Mouse (Mus musculus): ENCODE data around the gene Trmt13. TPM values are rescaled to one million over a fixed set of nuclear protein-coding genes. Genes with fewer than 3 reads are reported as not detected.

Gene Trmt13
- 22.8 and 23.3 TPM in 2 replicates for total RNA-seq (2012; rRNA removed)

GRCm38 (mm10) chr3:116614295-116614892, at the start of gene Trmt13:
Gene Trmt13, minus strand, starts transcription at chr3:116614587.
- DNase-seq (ENCODE audit: low read depth, low spot score), result no peak
- Histone ChIP-seq H3K36me3 (ENCODE audit: control insufficient read depth, insufficient read depth, low read length, poor library complexity, severe bottlenecking) (peaks cover 15% of the 10 kb centered on the region), H3K4me1 (ENCODE audit: control insufficient read depth in 2 of 2, insufficient read depth in 2 of 2, low read length in 2 of 2, poor library complexity in 1 of 2) (no peaks in the 10 kb centered on the region), H3K9ac (ENCODE audit: insufficient read depth, low read depth, low read length, poor library complexity, severe bottlenecking) (no peak within 1 kb of the TSS), H3K9me3 (ENCODE audit: control insufficient read depth, insufficient read depth, low read depth, low read length) (no peaks in the 10 kb centered on the region; the same call in 1 of the 2 replicates), H3K27ac (ENCODE audit: insufficient read depth, low read depth, low read length, poor library complexity, severe bottlenecking) (no peak within 1 kb of the TSS), H3K4me3 (ENCODE audit: insufficient read depth in 1 of 2, low read depth in 1 of 2, low read length in 2 of 2, poor library complexity in 1 of 2, severe bottlenecking in 1 of 2) (no peak within 1 kb of the TSS)
- in situ Hi-C loops (cut with MboI; ENCODE audit: low sequenced_read_pairs in 2 of 2, unreplicated experiment in 2 of 2), result no loop called here
- TF ChIP-seq ZNF384 (IDR thresholded peaks at IDR 0.05; ENCODE audit: low read depth, low read length) (no peak), CHD2 (IDR thresholded peaks at IDR 0.05; ENCODE audit: low read depth, low read length) (no peak), MAFK (IDR thresholded peaks at IDR 0.05; ENCODE audit: insufficient read depth, low read depth, low read length) (no peak), HCFC1 (IDR thresholded peaks at IDR 0.05; ENCODE audit: borderline replicate concordance, insufficient read depth, low read length) (no peak), ZC3H11A (IDR thresholded peaks at IDR 0.05; ENCODE audit: borderline replicate concordance, low read depth, low read length) (no peak)

DNA sequence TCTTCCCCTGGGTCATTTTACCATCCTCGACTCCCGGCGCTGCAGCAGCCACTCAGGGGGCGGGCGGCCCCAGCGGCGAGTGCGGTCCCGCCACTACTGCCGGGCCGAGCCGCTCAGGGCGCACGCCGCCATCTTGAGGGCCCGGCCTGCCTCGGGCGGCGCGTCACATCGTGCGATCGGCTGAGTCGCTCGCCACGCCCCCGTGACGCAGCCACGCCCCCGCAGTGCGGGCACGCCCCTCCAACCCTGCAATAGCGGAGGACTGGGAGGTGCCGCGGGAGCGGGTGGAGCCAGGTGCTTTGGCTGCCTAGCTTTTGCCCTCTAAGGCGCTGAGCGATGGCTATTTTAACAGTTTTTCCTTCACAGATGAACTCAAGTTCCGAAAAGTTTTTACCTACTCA, 48.1 kb upstream of the Trmt13 start, which contains the start of gene Mfsd14a:
Mfsd14a (minus strand) TSS at position 215 of the 401 bp plus-strand sequence.
- Histone ChIP-seq H3K27ac (ENCODE audit: insufficient read depth, low read depth, low read length, poor library complexity, severe bottlenecking) (peak within 1 kb of the TSS; percentile 82), H3K9me3 (ENCODE audit: control insufficient read depth, insufficient read depth, low read depth, low read length) (no peaks in the 10 kb centered on the region), H3K36me3 (ENCODE audit: control insufficient read depth, insufficient read depth, low read length, poor library complexity, severe bottlenecking) (no peaks in the 10 kb centered on the region), H3K4me1 (ENCODE audit: control insufficient read depth in 2 of 2, insufficient read depth in 2 of 2, low read length in 2 of 2, poor library complexity in 1 of 2) (peaks cover 12 to 20% of the 10 kb centered on the region in 2 experiments), H3K4me3 (ENCODE audit: insufficient read depth in 1 of 2, low read depth in 1 of 2, low read length in 2 of 2, poor library complexity in 1 of 2, severe bottlenecking in 1 of 2) (peak within 1 kb of the TSS; percentile 93 to 97), H3K9ac (ENCODE audit: insufficient read depth, low read depth, low read length, poor library complexity, severe bottlenecking) (peak within 1 kb of the TSS; percentile 98)
- no peak for TF ChIP-seq CHD2 (IDR thresholded peaks at IDR 0.05; ENCODE audit: low read depth, low read length)
- TF ChIP-seq ZNF384 (IDR thresholded peaks at IDR 0.05; ENCODE audit: low read depth, low read length), result no peak
- no peak for TF ChIP-seq MAFK (IDR thresholded peaks at IDR 0.05; ENCODE audit: insufficient read depth, low read depth, low read length)
- TF ChIP-seq HCFC1 (IDR thresholded peaks at IDR 0.05; ENCODE audit: borderline replicate concordance, insufficient read depth, low read length), result no peak
- TF ChIP-seq ZC3H11A (IDR thresholded peaks at IDR 0.05; ENCODE audit: borderline replicate concordance, low read depth, low read length), result no peak
- in situ Hi-C loops (cut with MboI; ENCODE audit: low sequenced_read_pairs in 2 of 2, unreplicated experiment in 2 of 2), result no loop called here
- peak; percentile 85 for DNase-seq (ENCODE audit: low read depth, low spot score)

GRCm38 (mm10) chr3:116661870-116662414, 47.6 kb upstream of the Trmt13 start:
- DNase-seq (ENCODE audit: low read depth, low spot score), result no peak
- in situ Hi-C loops (cut with MboI; ENCODE audit: low sequenced_read_pairs in 2 of 2, unreplicated experiment in 2 of 2), result no loop called here
- no peak for TF ChIP-seq HCFC1 (IDR thresholded peaks at IDR 0.05; ENCODE audit: borderline replicate concordance, insufficient read depth, low read length)
- no peak for TF ChIP-seq ZNF384 (IDR thresholded peaks at IDR 0.05; ENCODE audit: low read depth, low read length)
- no peak for TF ChIP-seq MAFK (IDR thresholded peaks at IDR 0.05; ENCODE audit: insufficient read depth, low read depth, low read length)
- TF ChIP-seq ZC3H11A (IDR thresholded peaks at IDR 0.05; ENCODE audit: borderline replicate concordance, low read depth, low read length), result no peak
- no peak for TF ChIP-seq CHD2 (IDR thresholded peaks at IDR 0.05; ENCODE audit: low read depth, low read length)

GRCm38 (mm10) chr3:116661288-116661869, 47.0 kb upstream of the Trmt13 start:
- H3K27ac ChIP-seq (ENCODE audit: insufficient read depth, low read depth, low read length, poor library complexity, severe bottlenecking), result peak overlapping the region; percentile 82; the same call in 1 of the 2 replicates
- TF ChIP-seq HCFC1 (IDR thresholded peaks at IDR 0.05; ENCODE audit: borderline replicate concordance, insufficient read depth, low read length), result no peak
- TF ChIP-seq CHD2 (IDR thresholded peaks at IDR 0.05; ENCODE audit: low read depth, low read length), result no peak
- TF ChIP-seq ZNF384 (IDR thresholded peaks at IDR 0.05; ENCODE audit: low read depth, low read length), result no peak
- no peak for TF ChIP-seq MAFK (IDR thresholded peaks at IDR 0.05; ENCODE audit: insufficient read depth, low read depth, low read length)
- no peak for TF ChIP-seq ZC3H11A (IDR thresholded peaks at IDR 0.05; ENCODE audit: borderline replicate concordance, low read depth, low read length)
- peaks cover 12 to 29% of the 10 kb centered on the region in 2 experiments for H3K4me1 ChIP-seq (ENCODE audit: control insufficient read depth in 2 of 2, insufficient read depth in 2 of 2, low read length in 2 of 2, poor library complexity in 1 of 2)
- no peaks in the 10 kb centered on the region for H3K9me3 ChIP-seq (ENCODE audit: control insufficient read depth, insufficient read depth, low read depth, low read length)
- H3K36me3 ChIP-seq (ENCODE audit: control insufficient read depth, insufficient read depth, low read length, poor library complexity, severe bottlenecking), result no peaks in the 10 kb centered on the region
- in situ Hi-C loops (cut with MboI; ENCODE audit: low sequenced_read_pairs in 2 of 2, unreplicated experiment in 2 of 2), result no loop called here
- peak overlapping the region; percentile 98 for H3K9ac ChIP-seq (ENCODE audit: insufficient read depth, low read depth, low read length, poor library complexity, severe bottlenecking)
- H3K4me3 ChIP-seq (ENCODE audit: insufficient read depth in 1 of 2, low read depth in 1 of 2, low read length in 2 of 2, poor library complexity in 1 of 2, severe bottlenecking in 1 of 2), result peak overlapping the region; percentile 93 to 97
- no peak for DNase-seq (ENCODE audit: low read depth, low spot score)

More at GRCm38 (mm10) chr3:116661870-116662414, 47.6 kb upstream of the Trmt13 start:
- no peaks in the 10 kb centered on the region for H3K9me3 ChIP-seq (ENCODE audit: control insufficient read depth, insufficient read depth, low read depth, low read length)
- no peaks in the 10 kb centered on the region for H3K36me3 ChIP-seq (ENCODE audit: control insufficient read depth, insufficient read depth, low read length, poor library complexity, severe bottlenecking)
- peaks cover 12 to 24% of the 10 kb centered on the region in 2 experiments for H3K4me1 ChIP-seq (ENCODE audit: control insufficient read depth in 2 of 2, insufficient read depth in 2 of 2, low read length in 2 of 2, poor library complexity in 1 of 2)
- H3K4me3 ChIP-seq (ENCODE audit: insufficient read depth in 1 of 2, low read depth in 1 of 2, low read length in 2 of 2, poor library complexity in 1 of 2, severe bottlenecking in 1 of 2), result peak overlapping the region; percentile 93 to 97
- H3K9ac ChIP-seq (ENCODE audit: insufficient read depth, low read depth, low read length, poor library complexity, severe bottlenecking), result peak overlapping the region; percentile 98
- peak overlapping the region; percentile 82 for H3K27ac ChIP-seq (ENCODE audit: insufficient read depth, low read depth, low read length, poor library complexity, severe bottlenecking)

Data from ES-E14 (cell line).